Mouse (Mus musculus) lung, embryonic 16.5 days (tissue): ENCODE measurements around the gene Tpgs1. TPM values are rescaled to one million over a fixed set of nuclear protein-coding genes. Genes with fewer than 3 reads are reported as not detected.

Experiments used
- ATAC-seq: fragments of 200-750 bp; cut with Nextera tagmentation; 2 replicates; pipeline ENCODE4 v1.8.0; 2017; ENCODE audit warnings: low read depth, mild to moderate bottlenecking, moderate library complexity
- H3K27ac ChIP-seq: fragments of 300-500 bp; sonication (generic); 2 replicates; pipeline ENCODE4 v1.5.1; 2014; ENCODE audit warnings: mild to moderate bottlenecking, control low read depth, low read length
- H3K27me3 ChIP-seq: fragments of 300-500 bp; sonication (generic); 2 replicates; pipeline ENCODE4 v1.6.1; 2014; ENCODE audit warnings: low read depth, low read length, mixed read lengths; ENCODE audit not compliant: control insufficient read depth, insufficient read depth
- H3K36me3 ChIP-seq: fragments of 300-500 bp; sonication (generic); 2 replicates; pipeline ENCODE4 v1.6.1; 2014; ENCODE audit warnings: low read length; ENCODE audit not compliant: control insufficient read depth, insufficient read depth
- H3K4me1 ChIP-seq: fragments of 300-500 bp; sonication (generic); replicated peaks from 2 replicates; pipeline ENCODE4 v1.6.1; 2014; ENCODE audit warnings: low read length, mixed read lengths; ENCODE audit not compliant: control insufficient read depth, insufficient read depth
- H3K4me2 ChIP-seq: fragments of 300-500 bp; sonication (generic); 2 replicates; pipeline ENCODE4 v1.6.1; 2014; ENCODE audit warnings: low read depth, low read length, control low read depth
- H3K4me3 ChIP-seq: fragments of 300-500 bp; sonication (generic); 2 replicates; pipeline ENCODE4 v1.5.1; 2014; ENCODE audit warnings: mild to moderate bottlenecking, low read length, control low read depth
- H3K9ac ChIP-seq: fragments of 300-500 bp; sonication (generic); 2 replicates; pipeline ENCODE4 v1.6.1; 2014; ENCODE audit warnings: low read length, control low read depth
- H3K9me3 ChIP-seq: fragments of 300-500 bp; sonication (generic); 2 replicates; pipeline ENCODE4 v1.6.1; 2016; ENCODE audit warnings: low read length; ENCODE audit not compliant: control insufficient read depth
- WGBS: fragments of 180-500 bp; shearing (Covaris S2); extraction: QIAGEN DNeasy Blood & Tissue Kit; methylation state at CpG from one replicate; pipeline ENCODE4 v1.1.7; 2014; 5-methylcytosine and 5-hydroxymethylcytosine counted together
- polyA plus RNA-seq: library from polyadenylated mRNA; unstranded; fragments of >200 nt; fragmentation: Nextera tagmentation; extraction: Ambion mirVana; gene quantifications from 2 replicates; pipeline ENCODE4 v1.2.1, GENCODE M21; 2015

Tpgs1 gene
- polyA plus RNA-seq, 1 experiment from 2014 or later, result 58.3 TPM

DNA sequence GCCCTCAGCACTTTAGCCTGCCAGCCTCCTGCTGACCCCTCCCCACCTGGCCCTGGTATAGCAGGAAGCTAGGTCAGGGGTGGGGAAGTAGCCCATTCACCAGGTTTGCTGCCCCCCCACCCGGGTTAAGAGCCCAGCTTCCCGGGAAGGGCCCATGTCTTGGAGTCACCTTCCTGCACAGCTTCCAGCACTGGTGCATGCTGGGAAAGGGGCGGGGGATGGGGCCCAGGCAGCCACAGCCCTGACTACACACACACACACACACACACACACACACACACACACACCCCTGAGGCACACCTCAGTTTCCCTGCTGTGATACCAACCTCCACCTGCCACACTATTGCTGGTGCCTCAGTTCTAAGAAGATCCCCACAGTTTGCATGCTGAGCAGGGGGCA, 7.3 kb upstream of the Tpgs1 start:
- Histone ChIP-seq H3K9me3 (no peaks in the 10 kb centered on the region), H3K4me3 (no peak overlapping the region), H3K9ac (no peak overlapping the region), H3K27me3 (no peaks in the 10 kb centered on the region), H3K27ac (no peak overlapping the region), H3K4me2 (no peak overlapping the region), H3K4me1 (peaks cover 2% of the 10 kb centered on the region; the same call in 1 of the 2 replicates), H3K36me3 (no peaks in the 10 kb centered on the region)
- 83% methylated on average over 1 of the region's 3 CpGs for WGBS
- no peak for ATAC-seq

DNA sequence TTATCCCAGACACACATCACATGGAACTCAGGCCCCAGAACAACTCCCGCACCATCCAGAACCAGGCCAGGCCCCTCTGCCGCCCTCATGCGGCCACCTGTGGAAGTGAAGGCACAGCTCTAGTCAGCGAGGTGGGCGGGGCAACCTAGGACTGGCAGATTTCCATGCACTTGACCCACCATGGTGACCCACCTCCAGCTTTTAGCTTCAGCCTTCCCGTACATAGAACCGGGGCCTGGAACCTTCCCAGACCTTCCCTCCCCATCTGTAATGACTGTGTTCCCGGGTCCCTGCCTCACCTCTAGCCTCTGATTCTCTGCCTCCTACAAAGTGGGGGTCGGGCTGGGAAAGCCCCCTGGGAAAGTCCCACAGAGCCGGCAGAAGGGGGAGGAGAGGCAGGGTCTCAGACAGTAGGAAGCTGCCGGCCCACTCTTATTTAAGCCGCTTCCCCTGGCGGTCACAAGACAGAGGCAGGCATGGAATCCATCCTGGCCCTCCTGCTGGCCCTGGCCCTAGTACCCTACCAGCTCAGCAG, 5.0 kb upstream of the Tpgs1 start, which contains the start of gene Madcam1:
Gene Madcam1, plus strand, starts transcription at position 429 of the 535 bp plus-strand sequence.
- 11% methylated on average over 13 of the region's 13 CpGs for WGBS
- H3K4me2 ChIP-seq, result no peak within 1 kb of the TSS

GRCm38 (mm10) chr10:79665051-79665450, 4.1 kb upstream of the Tpgs1 start:
- no peak overlapping the region for H3K9ac ChIP-seq
- no peak overlapping the region for H3K4me3 ChIP-seq
- H3K27ac ChIP-seq, result no peak overlapping the region
- no peaks in the 10 kb centered on the region for H3K9me3 ChIP-seq
- WGBS, result 78% methylated on average over 8 of the region's 8 CpGs
- no peak for ATAC-seq
- H3K36me3 ChIP-seq, result no peaks in the 10 kb centered on the region
- H3K27me3 ChIP-seq, result no peaks in the 10 kb centered on the region
- H3K4me1 ChIP-seq, result peaks cover 4% of the 10 kb centered on the region
- H3K4me2 ChIP-seq, result no peak overlapping the region

More for the DNA sequence above, 5.0 kb upstream of the Tpgs1 start, which contains the start of gene Madcam1:
- Histone ChIP-seq H3K36me3 (no peaks in the 10 kb centered on the region), H3K9me3 (no peaks in the 10 kb centered on the region), H3K27me3 (no peaks in the 10 kb centered on the region), H3K27ac (no peak within 1 kb of the TSS), H3K9ac (no peak within 1 kb of the TSS), H3K4me3 (no peak within 1 kb of the TSS), H3K4me1 (peaks cover 2% of the 10 kb centered on the region; the same call in 1 of the 2 replicates)
- no peak for ATAC-seq

DNA sequence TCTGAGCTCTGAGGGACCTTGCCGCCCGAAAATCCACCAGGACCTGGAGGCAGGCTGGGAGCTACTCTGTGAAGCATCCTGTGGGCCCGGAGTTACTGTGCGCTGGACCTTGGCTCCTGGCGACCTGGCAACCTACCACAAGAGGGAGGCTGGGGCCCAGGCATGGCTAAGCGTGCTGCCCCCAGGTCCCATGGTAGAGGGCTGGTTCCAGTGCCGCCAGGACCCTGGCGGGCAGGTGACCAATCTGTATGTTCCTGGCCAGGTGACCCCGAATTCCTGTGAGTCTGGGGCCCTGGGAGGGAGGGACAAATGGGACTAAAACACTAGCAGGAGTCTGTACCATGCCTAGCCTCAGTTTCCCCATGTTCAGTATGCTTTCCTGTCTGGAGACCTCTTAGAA, 2.7 kb upstream of the Tpgs1 start:
- no peak for ATAC-seq
- Histone ChIP-seq H3K9me3 (no peaks in the 10 kb centered on the region), H3K4me2 (no peak overlapping the region), H3K27me3 (no peaks in the 10 kb centered on the region), H3K4me1 (peaks cover 13% of the 10 kb centered on the region), H3K27ac (no peak overlapping the region), H3K4me3 (no peak overlapping the region), H3K36me3 (no peaks in the 10 kb centered on the region), H3K9ac (no peak overlapping the region)
- WGBS, result 66% methylated on average over 9 of the region's 9 CpGs

GRCm38 (mm10) chr10:79668076-79668475, 1.1 kb upstream of the Tpgs1 start:
- H3K27me3 ChIP-seq, result no peaks in the 10 kb centered on the region
- WGBS, result 78% methylated on average over 5 of the region's 5 CpGs
- H3K4me3 ChIP-seq, result no peak overlapping the region
- H3K27ac ChIP-seq, result no peak overlapping the region
- H3K9me3 ChIP-seq, result no peaks in the 10 kb centered on the region
- H3K9ac ChIP-seq, result no peak overlapping the region
- H3K4me1 ChIP-seq, result peaks cover 13% of the 10 kb centered on the region
- no peaks in the 10 kb centered on the region for H3K36me3 ChIP-seq
- ATAC-seq, result no peak
- no peak overlapping the region for H3K4me2 ChIP-seq

DNA sequence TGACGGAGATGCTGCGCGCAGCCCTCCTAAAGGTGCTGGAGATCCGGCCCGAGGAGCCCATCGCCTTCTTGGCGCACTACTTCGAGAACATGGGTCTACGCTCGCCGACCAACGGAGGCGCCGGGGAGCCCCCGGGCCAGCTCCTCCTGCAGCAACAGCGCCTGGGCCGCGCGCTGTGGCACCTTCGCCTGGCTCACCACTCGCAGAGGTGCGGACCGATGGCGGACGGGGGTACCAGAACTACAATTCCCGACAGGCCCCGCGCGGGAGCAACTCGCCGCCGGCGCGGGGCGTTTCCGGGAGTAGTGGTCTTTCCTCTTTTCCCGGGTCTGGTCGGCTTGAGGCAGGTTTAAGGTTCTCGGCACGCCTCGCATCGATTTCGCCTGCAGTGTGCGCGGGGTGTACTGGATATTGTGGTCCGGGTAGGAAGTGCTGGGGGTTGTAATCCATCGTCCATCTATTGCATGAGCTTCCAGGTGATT, 448 bp downstream of the Tpgs1 start:
- peak overlapping the region; percentile 69 for H3K4me3 ChIP-seq
- peak; percentile 56 for ATAC-seq
- H3K36me3 ChIP-seq, result no peaks in the 10 kb centered on the region
- H3K4me1 ChIP-seq, result peaks cover 11% of the 10 kb centered on the region
- H3K4me2 ChIP-seq, result peak overlapping the region; percentile 88
- H3K9me3 ChIP-seq, result no peaks in the 10 kb centered on the region
- 1% methylated on average over 47 of the region's 47 CpGs for WGBS
- H3K9ac ChIP-seq, result peak overlapping the region; percentile 79
- H3K27me3 ChIP-seq, result no peaks in the 10 kb centered on the region
- H3K27ac ChIP-seq, result peak overlapping the region; percentile 72

DNA sequence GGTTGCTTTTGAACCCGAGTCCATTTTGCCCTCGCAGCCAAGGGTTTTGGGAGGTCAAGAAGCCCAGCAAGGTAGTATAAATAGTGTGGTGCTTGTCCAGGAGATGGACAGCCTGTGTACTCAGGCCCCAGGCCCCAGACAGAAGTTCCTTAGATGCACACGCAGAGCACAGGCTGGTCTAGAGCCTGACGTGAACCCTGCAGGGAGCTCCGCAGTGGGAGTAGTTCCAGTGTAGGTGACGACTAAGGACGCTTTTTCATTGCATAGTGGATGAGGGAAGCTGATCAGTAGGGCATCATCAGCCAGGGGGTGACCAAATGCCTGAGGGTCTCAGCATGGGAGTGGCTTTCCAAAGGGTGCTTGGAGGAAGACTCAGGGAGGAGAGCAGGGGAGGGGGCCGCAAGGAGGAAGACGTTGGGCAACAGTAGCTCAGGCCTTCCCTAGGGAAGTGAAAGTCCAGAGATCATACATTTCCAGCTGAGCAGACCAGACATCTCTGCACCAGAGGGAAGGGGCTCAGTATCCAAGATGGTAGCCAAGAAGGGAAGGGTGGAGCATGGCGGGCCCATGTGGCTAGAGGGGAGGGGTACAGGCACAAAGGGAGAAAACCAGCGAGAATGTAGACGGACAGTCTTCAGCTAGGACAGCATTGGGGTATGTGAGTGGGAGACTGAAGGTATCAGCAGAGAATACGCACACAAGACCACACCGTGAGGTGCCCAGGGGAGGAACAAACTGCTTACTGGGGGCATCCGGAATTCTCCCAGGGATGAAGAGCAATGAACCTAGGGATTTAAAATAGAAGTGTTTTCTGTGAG, 1.1 kb downstream of the Tpgs1 start:
- H3K4me1 ChIP-seq, result peaks cover 11% of the 10 kb centered on the region
- ATAC-seq, result peak; percentile 8; the same call in 1 of the 2 replicates
- no peaks in the 10 kb centered on the region for H3K27me3 ChIP-seq
- peak overlapping the region; percentile 69 for H3K4me3 ChIP-seq
- 31% methylated on average over 15 of the region's 15 CpGs for WGBS
- H3K4me2 ChIP-seq, result peak overlapping the region; percentile 88
- no peaks in the 10 kb centered on the region for H3K9me3 ChIP-seq
- no peak overlapping the region for H3K27ac ChIP-seq
- peak overlapping the region; percentile 79 for H3K9ac ChIP-seq
- H3K36me3 ChIP-seq, result no peaks in the 10 kb centered on the region

DNA sequence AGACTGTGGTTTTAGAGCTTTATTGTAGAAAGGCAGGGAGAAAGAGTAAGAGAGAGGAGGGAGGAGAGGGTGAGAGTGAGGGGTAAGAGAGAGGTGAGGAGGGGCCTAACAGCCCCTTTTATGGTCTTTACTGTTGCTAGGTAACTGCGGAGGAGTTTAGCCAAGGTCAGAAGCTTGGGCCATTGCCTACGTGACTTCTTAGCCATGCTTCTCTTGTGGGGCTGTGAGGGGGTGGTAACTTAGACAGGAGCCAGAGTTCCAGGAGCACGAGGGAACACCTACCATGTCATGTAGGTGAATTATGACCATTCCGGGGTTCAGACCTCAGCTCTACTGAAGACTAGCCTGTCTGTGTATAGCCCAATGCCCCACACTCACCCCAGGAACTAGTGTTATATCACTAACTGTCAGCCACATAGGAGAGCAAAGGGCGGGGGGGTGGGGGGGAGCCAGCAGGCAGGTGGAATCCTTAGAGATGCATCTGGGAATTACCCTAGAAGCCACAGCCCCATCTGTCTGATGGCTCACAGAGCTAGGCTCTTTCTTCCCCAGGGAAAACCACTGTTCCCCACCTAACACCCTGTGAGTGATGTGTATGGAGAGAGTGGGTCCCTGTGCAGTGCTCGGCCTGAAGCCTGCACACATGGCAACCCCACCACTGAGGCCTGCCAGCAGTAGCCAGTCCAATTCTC, 2.4 kb downstream of the Tpgs1 start:
- Histone ChIP-seq H3K27ac (no peak overlapping the region), H3K27me3 (no peaks in the 10 kb centered on the region), H3K36me3 (no peaks in the 10 kb centered on the region), H3K4me2 (no peak overlapping the region), H3K9me3 (no peaks in the 10 kb centered on the region), H3K9ac (0 out of 2 replicates have a peak overlapping the region, but pooled peaks have one; percentile 9), H3K4me1 (peaks cover 11% of the 10 kb centered on the region), H3K4me3 (no peak overlapping the region)
- no peak for ATAC-seq
- WGBS, result 49% methylated on average over 6 of the region's 6 CpGs

GRCm38 (mm10) chr10:79672088-79672455, 2.9 kb downstream of the Tpgs1 start:
- H3K27me3 ChIP-seq, result no peaks in the 10 kb centered on the region
- H3K27ac ChIP-seq, result no peak overlapping the region
- no peak overlapping the region for H3K4me3 ChIP-seq
- H3K9ac ChIP-seq, result no peak overlapping the region
- H3K9me3 ChIP-seq, result no peaks in the 10 kb centered on the region
- no peak overlapping the region for H3K4me2 ChIP-seq
- 51% methylated on average over 3 of the region's 3 CpGs for WGBS
- H3K4me1 ChIP-seq, result peaks cover 11% of the 10 kb centered on the region
- ATAC-seq, result no peak
- no peaks in the 10 kb centered on the region for H3K36me3 ChIP-seq
